Comparison of ENCODE assay signal across 19 mouse cellular contexts in genomic region chr7:76438581-76438980, GRCm38 (mm10).
DNase-seq lines count a peak whose midpoint lies in the region; ATAC-seq lines count a peak whose summit lies in the region.
"Had no signal": no experiment of that assay in that cellular context is flagged by ENCODE, and none has a peak within 500 bp of the region (broad histone marks: within the 10 kb centered on the region; RNA-seq: fewer than 3 reads in every experiment).

No protein-coding gene starts in this region.

- H3K4me3 ChIP-seq in forebrain, embryonic 10.5 days = no peak overlapping the region
- H3K4me3 ChIP-seq in midbrain, embryonic 10.5 days = no peak overlapping the region
- H3K4me3 ChIP-seq in liver, embryonic 12.5 days = no peak overlapping the region
- H3K4me3 ChIP-seq: embryonic facial prominence, embryonic 15.5 days; heart, embryonic 10.5 days; limb, embryonic 15.5 days had no signal

- H3K9me3 ChIP-seq in forebrain, embryonic 10.5 days = no peaks in the 10 kb centered on the region
- no peaks in the 10 kb centered on the region for H3K9me3 ChIP-seq in midbrain, embryonic 10.5 days (replicated peaks)
- no peaks in the 10 kb centered on the region for H3K9me3 ChIP-seq in liver, embryonic 12.5 days (replicated peaks)
- H3K9me3 ChIP-seq: embryonic facial prominence, embryonic 15.5 days; heart, embryonic 10.5 days; limb, embryonic 15.5 days had no signal

- intact Hi-C loops in left cerebral cortex, postnatal 4 days (cut with DNase I) = no loop called here

- H3K27me3 ChIP-seq in forebrain, embryonic 10.5 days (ENCODE audit: poor library complexity, severe bottlenecking) = no peaks in the 10 kb centered on the region
- no peaks in the 10 kb centered on the region for H3K27me3 ChIP-seq in midbrain, embryonic 10.5 days (ENCODE audit: low read depth, poor library complexity, severe bottlenecking)
- no peaks in the 10 kb centered on the region for H3K27me3 ChIP-seq in liver, embryonic 12.5 days (replicated peaks)
- H3K27me3 ChIP-seq: embryonic facial prominence, embryonic 15.5 days; limb, embryonic 15.5 days had no signal

- H3K4me2 ChIP-seq in liver, embryonic 12.5 days = no peak overlapping the region
- H3K4me2 ChIP-seq: embryonic facial prominence, embryonic 15.5 days; limb, embryonic 15.5 days had no signal

- H3K27ac ChIP-seq in forebrain, embryonic 10.5 days = peak overlapping the region; percentile 40; the same call in 1 of the 2 replicates
- no peak overlapping the region; the same call in 1 of the 2 replicates for H3K27ac ChIP-seq in midbrain, embryonic 10.5 days (replicated peaks)
- H3K27ac ChIP-seq in liver, embryonic 12.5 days = no peak overlapping the region
- H3K27ac ChIP-seq: embryonic facial prominence, embryonic 15.5 days; heart, embryonic 10.5 days; limb, embryonic 15.5 days; stomach, postnatal 0 days had no signal

- H3K36me3 ChIP-seq in forebrain, embryonic 10.5 days (replicated peaks) = no peaks in the 10 kb centered on the region
- H3K36me3 ChIP-seq in midbrain, embryonic 10.5 days = no peaks in the 10 kb centered on the region
- no peaks in the 10 kb centered on the region for H3K36me3 ChIP-seq in liver, embryonic 12.5 days
- H3K36me3 ChIP-seq: embryonic facial prominence, embryonic 15.5 days; heart, embryonic 10.5 days; limb, embryonic 15.5 days had no signal

- DNase-seq in left cerebral cortex, postnatal 4 days = peak; percentile 17
- DNase-seq in left cerebral cortex, adult 18-20 months (ENCODE audit: low spot score in 2 of 2) = no peak
- DNase-seq in forebrain, embryonic 10.5 days (ENCODE audit: extremely low spot score, low spot score) = peak; percentile 78
- peak; percentile 42 for DNase-seq in midbrain, embryonic 10.5 days (ENCODE audit: low spot score)
- peak; percentile 0 for DNase-seq in retina, postnatal 7 days (ENCODE audit: low read depth, low spot score)
- DNase-seq in lung, postnatal 4 days = no peak
- DNase-seq in c-Kit-positive CD71-positive TER-119-positive erythroid progenitor cells, embryonic 14.5 days (ENCODE audit: low spot score) = no peak
- DNase-seq: cerebellum, adult 8-10 months; heart, postnatal 4 days; kidney, adult 18-20 months; kidney, postnatal 4 days; lung, adult 2 months; spleen, adult 18-20 months; thymus, postnatal 36 days had no signal

- ATAC-seq in liver, embryonic 12.5 days = no peak

- H3K4me1 ChIP-seq in forebrain, embryonic 10.5 days = peaks cover 26% of the 10 kb centered on the region
- H3K4me1 ChIP-seq in midbrain, embryonic 10.5 days = peaks cover 15% of the 10 kb centered on the region
- H3K4me1 ChIP-seq in liver, embryonic 12.5 days = no peaks in the 10 kb centered on the region
- H3K4me1 ChIP-seq: embryonic facial prominence, embryonic 15.5 days; heart, embryonic 10.5 days; limb, embryonic 15.5 days had no signal

- no peak overlapping the region for H3K9ac ChIP-seq in liver, embryonic 12.5 days
- H3K9ac ChIP-seq: embryonic facial prominence, embryonic 15.5 days; limb, embryonic 15.5 days had no signal

Comparison
In these comparisons a context has a peak if more than half of its experiments do, and no peak if none do; other contexts are left out.
1. DNase-seq: peak in left cerebral cortex, postnatal 4 days (single experiment), forebrain, embryonic 10.5 days (single experiment), midbrain, embryonic 10.5 days (single experiment) and retina, postnatal 7 days (single experiment); none in left cerebral cortex, adult 18-20 months (0 of 2), lung, postnatal 4 days (0 of 2) and c-Kit-positive CD71-positive TER-119-positive erythroid progenitor cells, embryonic 14.5 days (single experiment).